Mouse (Mus musculus) CH12.LX (cell line): Measurements from ENCODE around the gene Olfr418.

ENCODE experiments used
- CHD1 ChIP-seq: IDR thresholded peaks from 2 replicates; pipeline ENCODE4 v1.6.1; 2012; ENCODE audit warnings: low read depth, low read length, improper control_type of control experiment, inconsistent platforms
- CHD2 ChIP-seq: IDR thresholded peaks from 2 replicates; pipeline ENCODE4 v1.6.1; 2011; ENCODE audit warnings: low read length, improper control_type of control experiment
- CTCF ChIP-seq, 2 experiments: IDR thresholded peaks in 1 of 2; conservative IDR thresholded peaks in 1 of 2; 2 replicates each; pipeline ENCODE4 v1.5.1; 2011 to 2012; ENCODE audit warnings: low read depth in 2 of 2, low read length in 2 of 2, improper control_type of control experiment in 1 of 2, inconsistent platforms in 1 of 2, mild to moderate bottlenecking in 1 of 2, moderate library complexity in 1 of 2
- E2F4 ChIP-seq: IDR thresholded peaks from 2 replicates; pipeline ENCODE4 v1.6.1; 2011; ENCODE audit warnings: low read depth, low read length, improper control_type of control experiment; ENCODE audit not compliant: insufficient replicate concordance
- EP300 ChIP-seq: IDR thresholded peaks from 2 replicates; pipeline ENCODE4 v1.6.1; 2011; ENCODE audit warnings: low read length, improper control_type of control experiment
- HCFC1 ChIP-seq: IDR thresholded peaks from 2 replicates; pipeline ENCODE4 v1.6.1; 2012; ENCODE audit warnings: low read depth, mild to moderate bottlenecking, inconsistent platforms, low read length, improper control_type of control experiment
- KAT2A ChIP-seq: IDR thresholded peaks from 2 replicates; pipeline ENCODE4 v1.6.1; 2012; ENCODE audit warnings: low read length, improper control_type of control experiment, inconsistent platforms; ENCODE audit not compliant: insufficient replicate concordance
- USF2 ChIP-seq: conservative IDR thresholded peaks from 2 replicates; pipeline ENCODE4 v1.6.1; 2011; ENCODE audit warnings: low read depth, low read length, improper control_type of control experiment

DNA sequence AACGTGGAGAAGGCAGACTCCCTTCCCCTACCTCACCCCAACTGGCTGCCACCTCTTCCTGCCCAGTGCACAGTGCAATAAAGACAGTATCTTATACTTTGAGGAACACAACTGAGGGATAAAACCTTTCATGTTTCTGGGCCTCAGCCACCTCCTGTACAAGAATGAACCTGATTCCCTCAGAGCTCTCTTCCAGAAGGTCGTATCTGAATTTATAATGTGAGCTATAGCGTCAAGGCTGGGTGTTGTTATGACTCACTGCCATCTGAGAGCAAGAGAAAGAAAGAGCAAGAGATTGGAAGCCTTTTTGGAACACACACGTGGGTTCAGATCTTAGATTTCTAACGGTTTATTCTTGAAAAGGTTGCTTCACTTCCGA lies 56.4 kb downstream of the Olfr418 start:
- TF ChIP-seq CTCF (conservative IDR thresholded peaks at IDR 0.05 in 1 of 2, IDR thresholded peaks at IDR 0.05 in 1 of 2; ENCODE audit: low read depth in 2 of 2, low read length in 2 of 2): no peak
- TF ChIP-seq KAT2A: no peak
- no peak for TF ChIP-seq EP300
- no peak for TF ChIP-seq CHD2
- TF ChIP-seq HCFC1: no peak
- no peak for TF ChIP-seq CHD1
- no peak for TF ChIP-seq USF2
- TF ChIP-seq E2F4: no peak
